Mouse (Mus musculus): Measurements from ENCODE around the gene Ankrd16.

The Ankrd16 gene

DNA sequence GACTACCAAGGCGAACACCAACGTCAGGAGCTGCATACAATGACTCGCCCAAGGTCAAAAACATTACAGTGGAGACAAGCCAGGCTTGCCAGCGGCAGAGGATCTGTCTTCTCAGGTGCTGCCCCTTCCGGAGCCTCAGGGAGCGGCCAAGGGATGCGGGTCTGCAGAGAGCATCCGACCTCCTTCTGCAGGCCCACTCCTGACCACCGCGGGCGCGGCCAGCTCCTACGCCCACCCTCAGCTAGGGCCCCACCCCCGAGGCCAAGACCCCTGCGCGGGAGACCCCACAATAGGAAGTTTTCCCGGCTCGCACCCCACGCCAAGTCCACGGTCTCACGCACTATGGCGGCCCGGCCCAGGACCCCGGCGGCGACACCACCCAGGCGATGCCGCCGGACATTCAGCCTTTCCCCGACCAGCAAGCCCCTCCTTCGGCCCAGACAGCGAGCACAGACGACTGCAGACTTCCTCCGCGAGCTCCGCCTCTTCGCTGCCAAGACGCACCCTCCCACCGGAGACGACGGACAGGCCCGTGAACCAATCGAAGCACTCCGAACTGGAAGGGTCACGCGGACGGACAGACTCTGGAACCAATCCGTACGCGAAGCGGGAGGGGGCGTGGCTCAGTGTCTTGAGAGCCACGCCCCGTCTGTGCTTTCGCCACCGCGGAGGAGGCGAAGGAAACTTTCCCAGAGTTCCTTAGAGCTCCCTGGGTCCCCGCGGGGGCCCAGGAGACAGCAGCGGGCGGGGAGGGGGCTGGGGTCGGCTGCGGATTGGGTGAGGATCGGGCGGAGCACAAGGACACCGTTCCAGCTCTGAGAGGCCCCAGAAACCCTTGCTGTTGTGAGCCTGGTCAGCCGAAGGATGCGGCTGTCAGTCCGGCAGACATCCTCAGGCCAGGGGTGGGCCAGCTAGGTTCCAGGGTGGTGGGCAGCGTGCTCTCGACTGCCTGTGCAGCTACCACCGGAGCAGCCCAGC lies at the start of gene Ankrd16, which contains the start of gene Fbh1:
Ankrd16 (plus strand) TSS at position 786 of the 978 bp plus-strand sequence.
Fbh1 (minus strand) TSS at position 492 of the 978 bp plus-strand sequence.
- DNase-seq (ENCODE audit: low read depth) = peak; percentile 100

DNA sequence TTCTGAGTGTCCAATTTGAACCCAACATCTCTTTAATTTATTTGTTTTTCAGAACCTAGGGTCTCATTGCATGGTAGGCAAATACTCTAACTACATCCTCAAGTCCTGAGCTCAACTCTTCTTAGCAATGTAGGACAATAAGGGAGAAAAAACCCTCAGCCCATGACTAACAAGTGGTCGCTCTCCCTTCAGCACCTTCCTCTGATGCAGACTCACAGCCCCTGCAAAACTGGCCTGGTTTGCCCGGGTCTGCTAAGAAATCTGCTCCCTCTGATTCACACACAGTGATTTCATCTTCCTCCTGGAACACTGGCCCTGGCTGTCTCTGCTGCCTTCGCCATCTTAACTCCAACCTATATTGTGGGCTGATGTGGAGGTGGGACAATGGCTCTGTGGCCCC lies 48.6 kb upstream of the Ankrd16 start:
- no peak for DNase-seq (ENCODE audit: low read depth)

DNA sequence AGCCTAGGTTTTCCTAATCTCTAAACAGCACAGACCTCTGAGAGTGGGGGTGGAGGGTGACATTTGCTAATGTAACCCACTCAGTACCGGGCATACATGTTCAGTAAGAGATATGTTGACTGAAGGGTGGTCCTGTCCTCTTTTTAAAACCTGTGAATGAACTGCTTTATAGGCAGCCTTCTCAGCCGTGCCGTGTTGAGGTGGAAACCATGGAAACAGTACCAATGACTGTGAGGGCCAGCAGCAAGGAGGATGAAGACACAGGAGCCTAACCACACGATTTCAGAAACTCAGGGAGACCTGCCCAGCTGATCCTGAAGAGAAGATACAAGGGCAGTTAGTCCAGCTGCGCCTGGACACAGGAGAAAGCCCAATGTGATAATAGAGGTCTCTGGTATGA lies 44.7 kb upstream of the Ankrd16 start:
- DNase-seq (ENCODE audit: low read depth) = no peak

DNA sequence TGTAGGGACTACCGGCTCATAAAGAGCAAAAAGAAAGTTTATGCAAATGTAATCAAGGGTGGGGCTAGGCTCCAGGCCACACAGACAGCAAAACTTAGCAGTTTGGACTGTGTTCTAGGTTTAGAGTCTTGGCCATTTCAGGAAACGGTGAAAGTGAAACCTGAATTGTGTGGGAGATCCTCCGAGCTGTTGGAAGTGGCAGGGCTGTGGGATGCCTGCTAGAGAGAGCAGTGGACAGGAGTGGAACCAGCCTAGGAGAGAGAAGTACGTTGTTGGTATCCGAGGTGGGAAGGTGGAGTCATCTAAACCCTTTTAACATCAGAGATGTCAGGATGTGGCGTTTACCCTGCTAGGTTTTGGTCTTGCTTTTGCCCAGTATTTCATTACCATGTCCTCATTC lies 41.8 kb upstream of the Ankrd16 start:
- DNase-seq (ENCODE audit: low read depth) = no peak

DNA sequence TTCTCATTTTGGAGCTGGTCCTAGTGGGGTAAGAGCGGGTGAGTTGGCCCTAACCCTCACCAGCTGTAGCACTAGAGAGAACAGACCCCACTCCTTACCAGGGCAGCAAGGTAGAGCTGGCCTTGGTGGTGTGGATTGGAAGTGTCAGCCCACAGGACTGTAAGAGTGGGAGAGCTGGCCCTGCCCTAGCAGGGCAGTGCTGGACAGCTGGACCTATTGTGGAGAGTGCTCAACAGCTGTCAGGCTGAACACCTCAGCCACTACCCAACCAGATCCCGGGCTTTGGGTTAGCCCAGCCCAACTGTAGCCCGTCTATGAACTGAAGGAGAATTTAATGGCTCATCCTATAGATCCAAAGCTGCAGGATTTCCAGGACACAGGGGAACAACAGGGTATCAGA lies 38.9 kb upstream of the Ankrd16 start:
- no peak for DNase-seq (ENCODE audit: low read depth)

DNA sequence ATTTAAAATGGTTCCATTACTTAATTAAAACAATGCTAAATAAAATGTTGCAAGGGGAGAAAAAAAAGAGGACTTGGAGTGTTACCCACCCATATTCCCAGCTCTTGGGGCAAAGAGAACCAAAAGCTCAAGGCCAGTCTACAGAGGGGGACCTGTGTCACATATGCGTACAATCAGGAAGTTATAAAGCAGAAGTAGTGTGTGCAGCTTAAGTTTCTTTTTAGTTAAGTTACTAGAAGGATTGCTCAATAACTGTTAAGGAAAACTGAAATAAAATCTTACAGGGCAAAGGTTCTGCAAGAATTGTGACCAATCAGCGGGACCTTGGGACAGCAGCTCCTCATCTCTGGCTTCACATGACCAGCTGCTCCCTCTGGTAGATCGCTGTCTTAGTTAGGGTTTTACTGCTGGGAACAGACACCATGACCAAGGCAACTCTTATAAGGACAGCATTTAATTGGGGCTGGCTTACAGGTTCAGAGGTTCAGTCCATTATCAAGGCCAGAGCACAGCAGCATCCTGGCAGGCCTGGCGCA lies 38.1 kb upstream of the Ankrd16 start:
- no peak for DNase-seq (ENCODE audit: low read depth)

DNA sequence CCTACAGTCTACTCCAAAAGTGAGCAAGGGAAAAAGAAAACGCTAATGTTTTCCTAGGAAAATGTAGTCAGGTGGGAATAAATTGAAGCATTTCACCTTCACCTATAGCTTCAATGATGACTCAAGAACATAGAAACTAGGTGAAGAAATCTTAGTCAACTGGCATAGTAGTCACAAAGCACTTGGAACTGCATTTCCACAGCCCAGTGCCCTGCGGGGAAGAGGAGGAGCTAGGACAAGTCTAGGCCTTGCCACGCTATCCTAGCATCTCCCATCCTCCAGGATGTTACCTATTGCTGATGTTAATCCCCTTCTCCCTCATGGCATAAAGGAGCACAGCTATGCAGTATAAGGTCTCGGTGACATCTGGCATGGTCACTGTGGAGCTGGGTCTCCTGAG lies 15.1 kb upstream of the Ankrd16 start:
- no peak for DNase-seq (ENCODE audit: low read depth)

DNA sequence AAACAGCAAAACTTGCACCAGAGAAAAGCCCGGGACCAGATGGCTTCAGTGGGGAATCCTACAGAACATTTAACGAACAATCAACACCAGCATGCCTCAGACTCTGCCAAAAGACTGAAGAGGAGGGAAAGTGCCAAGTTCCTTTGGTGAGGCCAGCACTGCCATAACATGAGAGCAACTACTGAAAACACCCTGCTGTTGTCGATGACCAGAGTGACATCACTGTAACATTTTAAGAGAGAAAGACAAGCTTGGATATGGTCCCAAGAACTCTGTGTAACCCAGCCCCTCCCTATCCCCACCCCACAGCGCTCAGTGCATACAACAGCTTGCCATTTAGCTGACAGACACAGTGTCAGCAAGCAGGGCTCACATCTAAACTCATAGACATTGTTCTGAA lies 12.0 kb upstream of the Ankrd16 start:
- DNase-seq (ENCODE audit: low read depth) = no peak

DNA sequence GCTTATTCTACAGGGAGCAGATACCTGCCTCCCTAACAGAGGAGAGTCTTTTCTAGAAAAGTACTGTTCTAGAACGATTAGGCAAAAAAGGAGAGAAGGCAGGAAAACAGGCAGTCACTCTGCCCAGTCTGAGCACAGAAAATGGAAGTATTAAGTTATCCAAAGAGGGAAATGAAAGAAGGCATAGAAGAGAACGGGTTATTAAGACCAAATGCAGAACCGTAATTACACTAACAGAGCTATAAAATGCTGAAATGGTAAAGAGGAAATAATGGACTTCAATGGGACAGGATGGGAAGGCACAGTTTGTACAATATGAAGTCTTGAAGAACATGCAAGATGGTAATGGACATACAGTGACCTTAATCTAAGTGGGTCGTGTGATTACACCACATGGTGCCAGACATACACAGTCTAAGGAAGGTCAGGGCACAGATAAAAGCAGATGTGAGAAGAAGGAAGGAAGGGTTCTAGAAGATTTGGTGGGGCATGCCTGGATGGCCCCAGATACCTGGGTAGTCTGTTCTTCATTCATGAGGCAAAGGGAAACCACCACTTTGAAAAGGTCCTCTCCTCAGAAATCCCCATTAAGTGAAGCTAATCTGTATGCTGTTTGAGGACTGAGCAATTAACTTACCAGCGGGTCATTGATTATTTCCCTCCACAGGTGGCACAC lies 11.1 kb upstream of the Ankrd16 start:
- no peak for DNase-seq (ENCODE audit: low read depth)

DNA sequence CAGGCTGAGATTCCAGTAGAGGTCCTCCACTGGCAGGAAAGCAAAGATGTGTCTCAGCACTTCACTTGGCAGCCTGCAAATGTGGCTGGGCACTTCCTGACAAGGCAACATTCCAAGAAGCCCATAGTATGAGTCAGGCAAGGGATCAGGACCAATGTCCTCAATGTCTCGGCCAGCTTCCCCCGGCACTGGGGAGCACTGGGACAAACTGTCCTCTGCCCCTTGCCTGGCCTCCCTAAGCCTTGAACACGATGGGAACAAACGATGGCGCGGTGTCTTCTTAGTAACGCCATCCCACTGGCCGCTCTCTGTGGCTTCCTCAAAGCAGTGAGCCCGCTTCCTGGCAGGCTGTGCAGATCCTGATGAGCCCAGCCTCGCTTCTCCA lies 10.5 kb upstream of the Ankrd16 start:
- no peak for DNase-seq (ENCODE audit: low read depth)

DNA sequence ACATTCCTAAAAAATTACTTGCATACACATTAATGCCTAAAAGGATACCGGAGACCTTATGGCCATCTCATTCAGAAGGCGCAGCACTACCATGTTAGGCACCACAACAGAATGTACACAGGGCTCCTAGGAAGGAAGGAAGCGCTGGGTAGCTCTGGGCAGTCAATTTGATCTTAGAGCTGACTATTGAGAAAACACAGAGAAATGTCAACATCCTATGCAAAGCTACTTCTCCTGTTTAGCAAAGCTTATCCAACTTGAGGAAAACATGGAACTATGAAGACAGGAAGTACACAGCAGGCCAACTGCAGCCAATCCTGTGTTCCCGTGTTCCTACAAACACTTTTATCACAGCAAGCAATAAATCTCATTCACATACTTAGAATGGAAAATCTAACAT lies 6.0 kb upstream of the Ankrd16 start:
- DNase-seq (ENCODE audit: low read depth) = no peak

DNA sequence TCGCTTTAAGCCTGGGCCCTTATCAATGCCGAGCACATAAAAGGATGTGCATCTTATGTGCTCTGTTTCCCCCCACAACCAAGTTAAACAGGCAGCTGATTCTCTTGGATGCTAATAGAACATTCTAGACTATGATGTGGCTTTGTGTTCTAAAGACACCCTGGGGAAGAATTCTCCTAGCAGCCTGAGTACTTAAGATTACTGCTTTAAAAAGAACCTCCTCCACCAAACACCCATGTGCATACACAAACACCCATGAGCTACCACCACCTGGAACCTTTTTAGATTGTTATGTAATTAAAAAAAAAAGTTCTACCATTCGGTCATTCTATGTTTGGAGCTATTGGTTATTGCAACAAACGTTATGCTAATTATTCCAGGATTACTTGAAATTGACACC lies 5.3 kb upstream of the Ankrd16 start:
- DNase-seq (ENCODE audit: low read depth) = no peak

DNA sequence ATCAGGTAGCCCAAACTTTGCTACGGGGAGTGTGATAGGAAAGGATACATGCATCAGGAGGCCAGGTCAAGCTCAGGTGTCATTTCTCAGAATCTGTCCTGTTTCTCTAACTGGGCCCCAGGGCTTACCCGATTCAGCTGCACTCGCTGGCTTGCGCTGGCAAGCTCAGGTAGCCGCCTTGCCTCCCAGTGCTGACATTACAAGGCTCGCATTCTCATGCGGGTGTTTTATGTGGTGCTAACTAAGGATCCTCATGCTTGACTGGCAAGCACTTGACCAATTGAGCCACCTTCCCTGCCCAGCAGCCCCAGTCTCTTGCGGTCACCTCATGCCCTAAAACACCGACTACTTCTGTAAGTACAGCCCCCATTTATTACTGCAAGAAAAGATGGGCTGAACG lies 3.2 kb upstream of the Ankrd16 start:
- no peak for DNase-seq (ENCODE audit: low read depth)

DNA sequence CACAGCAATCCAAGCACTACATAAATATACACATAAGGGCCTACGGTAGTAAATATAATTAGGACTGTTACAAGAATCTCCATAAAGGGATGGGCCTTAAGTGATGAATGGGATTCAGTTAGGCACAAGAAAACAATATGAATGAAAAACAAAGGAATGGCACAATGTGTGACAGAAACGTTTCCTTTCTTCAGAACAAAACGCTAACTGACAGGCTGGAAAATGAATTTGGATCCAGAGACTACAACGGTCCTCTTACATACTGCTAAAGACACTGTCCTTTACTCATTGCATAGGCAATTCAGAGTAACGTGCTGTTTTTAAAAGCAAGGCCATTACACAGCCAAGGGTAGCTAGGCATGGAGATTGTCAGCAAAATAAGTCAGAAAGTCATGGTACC lies 2.6 kb upstream of the Ankrd16 start:
- no peak for DNase-seq (ENCODE audit: low read depth)

DNA sequence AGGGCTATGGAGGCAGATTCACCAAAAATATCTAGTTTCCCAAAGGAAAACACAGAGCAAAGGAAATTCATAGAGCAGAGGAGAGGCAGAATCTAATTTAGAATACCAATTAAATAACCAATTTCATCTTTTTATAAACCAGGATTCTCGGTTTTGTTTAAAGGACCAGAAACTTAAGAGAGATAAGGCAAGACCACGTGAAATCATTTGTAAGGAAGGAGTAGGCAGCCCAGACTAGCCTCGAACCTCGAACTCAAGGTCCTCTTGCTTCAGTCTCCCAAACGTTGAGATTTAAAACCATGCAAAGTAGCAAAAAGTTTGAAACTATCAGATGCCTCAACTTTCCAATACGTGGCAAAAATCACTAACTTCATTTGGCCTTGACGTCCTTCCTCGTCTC lies 1.3 kb upstream of the Ankrd16 start:
- DNase-seq (ENCODE audit: low read depth) = no peak

DNA sequence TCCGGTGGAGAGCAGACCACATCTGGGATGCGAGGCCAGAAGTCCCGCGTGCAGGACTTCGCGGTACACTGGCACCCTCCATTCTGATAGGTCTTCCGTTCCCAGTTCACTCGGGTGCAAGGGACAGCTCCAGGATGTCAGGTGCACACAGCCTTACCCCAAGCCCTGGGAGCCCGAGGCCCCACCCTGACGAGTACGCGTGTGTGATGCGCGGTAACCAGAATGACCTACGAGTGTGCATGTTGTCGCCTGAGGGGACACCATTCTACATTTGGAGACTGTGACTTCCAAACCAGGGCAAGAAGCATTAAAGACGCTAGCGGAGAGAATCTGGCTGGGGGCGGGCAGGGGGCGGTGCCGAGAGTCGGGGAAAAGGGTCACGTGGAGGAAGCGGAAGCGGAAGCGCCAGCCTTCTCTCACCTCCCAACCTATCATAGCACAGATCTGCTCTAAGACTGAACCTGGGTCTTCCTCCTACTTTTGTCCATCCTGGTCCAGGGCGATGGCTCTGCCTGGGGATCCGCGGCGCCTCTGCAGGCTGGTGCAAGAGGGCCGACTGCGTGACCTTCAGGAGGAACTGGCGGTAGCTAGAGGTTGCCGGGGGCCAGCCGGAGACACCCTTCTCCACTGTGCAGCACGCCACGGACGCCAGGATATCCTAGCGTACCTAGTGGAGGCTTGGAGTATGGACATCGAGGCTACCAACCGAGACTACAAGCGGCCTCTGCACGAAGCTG lies 579 bp downstream of the Ankrd16 start:
- peak; percentile 95 for DNase-seq (ENCODE audit: low read depth)

DNA sequence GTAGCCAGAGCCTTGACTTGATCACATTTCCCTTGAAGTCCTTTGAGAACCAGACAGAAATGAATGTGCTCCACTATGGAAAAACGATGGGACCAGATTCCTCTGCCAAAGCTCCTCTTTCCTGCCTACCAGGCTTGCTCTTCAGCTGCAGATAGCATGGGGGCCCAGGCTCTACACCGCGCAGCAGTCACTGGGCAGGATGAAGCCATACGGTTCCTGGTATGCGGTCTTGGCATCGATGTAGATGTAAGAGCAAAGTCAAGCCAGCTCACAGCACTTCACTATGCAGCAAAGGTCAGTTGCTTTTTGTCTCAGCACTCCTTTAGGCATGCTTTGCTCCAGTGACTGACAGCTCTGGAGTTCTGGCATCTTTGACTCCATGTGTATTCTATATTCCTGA lies 6.5 kb downstream of the Ankrd16 start:
- DNase-seq (ENCODE audit: low read depth) = no peak

DNA sequence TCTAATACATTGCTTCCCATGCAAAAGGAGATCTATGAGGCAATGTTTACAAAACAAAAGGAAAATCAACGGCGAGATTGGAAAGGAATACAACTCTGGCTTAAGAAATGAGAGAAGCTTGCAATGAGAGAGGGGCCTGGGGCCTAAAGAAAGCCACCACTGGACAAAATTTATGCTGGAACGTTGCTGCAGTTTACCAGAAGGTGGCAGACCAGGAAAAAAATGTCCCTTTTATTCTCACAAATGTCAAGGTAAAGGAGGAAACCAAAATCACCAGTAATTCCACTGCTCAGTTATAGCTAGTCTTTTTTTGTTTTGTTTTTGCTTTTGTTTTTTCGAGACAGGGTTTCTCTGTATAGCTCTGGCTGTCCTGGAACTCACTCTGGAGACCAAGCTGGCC lies 17.0 kb downstream of the Ankrd16 start:
- DNase-seq (ENCODE audit: low read depth) = no peak

DNA sequence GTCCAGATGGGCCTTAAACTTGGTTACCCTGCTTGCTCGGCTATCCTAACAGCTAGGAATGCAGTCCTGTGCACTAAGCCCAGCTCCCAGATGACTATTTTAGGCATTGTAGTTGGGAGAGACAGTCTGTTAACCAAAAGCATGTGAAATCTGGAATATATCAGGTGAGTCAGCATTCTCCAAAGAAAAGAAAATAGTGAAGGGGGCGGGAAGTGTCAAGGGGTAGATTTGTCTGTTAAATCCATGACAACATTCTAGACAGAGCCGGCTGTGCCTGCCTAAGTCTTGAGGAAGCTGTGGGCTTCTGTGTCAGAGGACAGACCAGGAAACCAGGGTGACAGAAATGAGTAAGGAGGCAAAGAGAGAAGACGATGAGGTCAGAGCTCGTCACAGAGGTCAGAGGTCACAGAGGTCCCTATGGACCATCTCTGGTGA lies 20.3 kb downstream of the Ankrd16 start:
- no peak for DNase-seq (ENCODE audit: low read depth)

DNA sequence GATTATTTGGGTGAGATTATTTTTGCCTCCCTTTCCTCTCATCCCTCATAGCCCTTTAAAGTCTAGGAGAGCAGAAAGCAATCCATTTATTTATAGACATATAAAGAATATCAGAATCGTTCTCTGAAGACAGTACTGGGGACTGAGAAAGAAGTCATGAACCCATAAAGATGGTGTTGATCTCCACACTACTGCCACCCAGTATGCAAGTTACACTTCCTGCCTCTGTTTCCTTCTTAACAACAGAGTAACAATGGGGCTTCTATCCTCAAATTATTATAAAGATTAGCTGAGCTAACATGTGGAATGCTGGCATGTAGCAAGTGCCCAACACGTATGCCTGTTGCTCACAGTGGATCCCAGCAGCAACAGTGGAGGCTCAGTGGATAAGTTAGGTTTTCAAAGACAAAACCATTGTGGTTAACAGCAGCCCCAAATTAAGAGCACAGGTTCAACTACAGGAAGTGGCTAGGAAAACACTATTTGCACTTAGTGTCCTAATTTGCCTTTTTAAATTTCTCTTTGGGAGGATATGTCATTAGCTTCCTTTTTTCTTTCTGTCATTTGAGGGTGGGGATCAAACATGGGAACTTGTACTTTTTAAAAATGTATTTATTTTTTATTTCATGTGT lies 23.7 kb downstream of the Ankrd16 start:
- peak; percentile 26 for DNase-seq (ENCODE audit: low read depth)

Data from naive thymus-derived CD4-positive, alpha-beta T cell, adult 2 months (primary cell).